Mouse (Mus musculus) embryonic facial prominence, embryonic 11.5 days (tissue): Measurements from ENCODE around the gene St5. TPM values are rescaled to one million over a fixed set of nuclear protein-coding genes. Genes with fewer than 3 reads are reported as not detected.

Experiments used
- ATAC-seq: fragments of 200-750 bp; cut with Nextera tagmentation; replicated peaks from 2 replicates; pipeline ENCODE4 v1.8.0; 2017; ENCODE audit warnings: low read depth; ENCODE audit not compliant: insufficient number of reproducible peaks, low FRiP score, low TSS enrichment
- DNase-seq: peaks from one replicate; pipeline ENCODE4 v3.0.0-alpha.2; 2015; ENCODE audit warnings: low spot score
- H3K27ac ChIP-seq: fragments of 300-500 bp; sonication (generic); replicated peaks from 2 replicates; pipeline ENCODE4 v1.5.1; 2014; ENCODE audit warnings: mild to moderate bottlenecking, low read depth, low read length, control low read depth
- H3K27me3 ChIP-seq: fragments of 300-500 bp; sonication (generic); 2 replicates; pipeline ENCODE4 v1.6.1; 2014; ENCODE audit warnings: mild to moderate bottlenecking, low read length, moderate library complexity, mixed read lengths; ENCODE audit not compliant: control insufficient read depth, insufficient read depth
- H3K36me3 ChIP-seq: fragments of 300-500 bp; sonication (generic); replicated peaks from 2 replicates; pipeline ENCODE4 v1.6.1; 2014; ENCODE audit warnings: low read depth, mild to moderate bottlenecking, low read length, moderate library complexity, mixed read lengths; ENCODE audit not compliant: control insufficient read depth, insufficient read depth
- H3K4me1 ChIP-seq: fragments of 300-500 bp; sonication (generic); 2 replicates; pipeline ENCODE4 v1.6.1; 2014; ENCODE audit warnings: low read length, mixed read lengths; ENCODE audit not compliant: control insufficient read depth, insufficient read depth
- H3K4me2 ChIP-seq: fragments of 300-500 bp; sonication (generic); 2 replicates; pipeline ENCODE4 v1.6.1; 2014; ENCODE audit warnings: low read depth, mild to moderate bottlenecking, control low read depth, low read length, moderate library complexity
- H3K4me3 ChIP-seq: fragments of 300-500 bp; sonication (generic); 2 replicates; pipeline ENCODE4 v1.5.1; 2014; ENCODE audit warnings: low read depth, low read length, control low read depth
- H3K9ac ChIP-seq: fragments of 300-500 bp; sonication (generic); replicated peaks from 2 replicates; pipeline ENCODE4 v1.6.1; 2014; ENCODE audit warnings: mild to moderate bottlenecking, control low read depth, low read length
- H3K9me3 ChIP-seq: fragments of 300-500 bp; sonication (generic); replicated peaks from 2 replicates; pipeline ENCODE4 v1.6.1; 2016; ENCODE audit warnings: mild to moderate bottlenecking, low read length, inconsistent platforms, mixed read lengths; ENCODE audit not compliant: control insufficient read depth
- WGBS: fragments of 180-500 bp; shearing (Covaris S2); extraction: QIAGEN DNeasy Blood & Tissue Kit; methylation state at CpG from one replicate; pipeline ENCODE4 v1.1.7; 2014; 5-methylcytosine and 5-hydroxymethylcytosine counted together
- polyA plus RNA-seq: library from polyadenylated mRNA; unstranded; fragments of >200 nt; fragmentation: Nextera tagmentation; extraction: Ambion mirVana; gene quantifications from 2 replicates; pipeline ENCODE4 v1.2.1, GENCODE M21; 2014

The St5 gene
- polyA plus RNA-seq, 1 experiment from 2014 or later, result 37.7 TPM

DNA sequence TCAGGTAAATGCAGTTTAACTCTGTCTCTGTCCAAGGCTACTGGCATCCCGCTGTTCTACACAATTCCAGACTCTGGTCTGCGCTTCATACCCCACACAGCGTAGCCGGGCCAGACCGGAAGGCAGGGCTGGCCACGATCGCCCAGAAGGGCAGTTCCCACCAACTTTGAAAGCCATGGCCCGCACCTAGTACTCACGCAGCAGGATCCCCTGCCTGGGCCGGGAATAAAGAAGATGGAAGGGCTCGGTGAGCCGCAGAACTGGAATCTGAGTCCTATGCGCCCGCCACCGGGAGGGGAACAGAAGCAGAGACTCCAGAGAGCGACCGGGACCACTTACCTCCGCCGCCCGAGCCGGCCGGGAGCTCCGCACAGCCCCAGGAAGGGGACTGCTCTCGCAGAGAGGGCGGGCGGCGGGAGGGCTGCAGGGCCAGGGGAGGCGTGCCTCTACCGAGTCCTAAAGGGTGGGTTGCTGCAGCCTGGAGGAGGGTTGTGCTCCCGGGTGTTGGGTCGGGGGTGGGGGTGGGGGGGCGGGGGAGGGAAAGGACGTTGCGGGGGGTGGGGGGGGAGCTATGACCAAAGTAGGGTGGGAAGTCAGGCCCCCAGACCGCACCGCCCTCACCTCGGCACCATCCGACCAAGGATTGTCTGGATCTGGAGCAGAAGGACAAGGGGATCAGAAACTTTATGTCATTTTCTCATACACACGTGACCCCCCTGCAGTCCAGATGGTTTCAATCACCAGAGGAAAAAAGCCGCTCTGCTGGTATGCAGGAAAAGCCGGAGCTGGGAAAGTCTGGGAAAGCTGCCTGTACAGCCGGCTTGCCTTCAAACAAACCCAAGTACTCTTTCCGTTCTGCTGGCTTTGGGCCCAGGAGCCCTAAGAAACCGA, 31.6 kb downstream of the St5 start:
- WGBS, result under 1% methylated on average over 34 of the region's 44 CpGs
- DNase-seq, result peak; percentile 96
- H3K9ac ChIP-seq, result peak overlapping the region; percentile 91
- peak overlapping the region; percentile 68 for H3K4me2 ChIP-seq
- H3K27ac ChIP-seq, result peak overlapping the region; percentile 98
- no peaks in the 10 kb centered on the region for H3K27me3 ChIP-seq
- no peaks in the 10 kb centered on the region; the same call in 1 of the 2 replicates for H3K4me1 ChIP-seq
- H3K4me3 ChIP-seq, result peak overlapping the region; percentile 76
- ATAC-seq, result peak; percentile 98
- H3K36me3 ChIP-seq, result no peaks in the 10 kb centered on the region
- H3K9me3 ChIP-seq, result no peaks in the 10 kb centered on the region

DNA sequence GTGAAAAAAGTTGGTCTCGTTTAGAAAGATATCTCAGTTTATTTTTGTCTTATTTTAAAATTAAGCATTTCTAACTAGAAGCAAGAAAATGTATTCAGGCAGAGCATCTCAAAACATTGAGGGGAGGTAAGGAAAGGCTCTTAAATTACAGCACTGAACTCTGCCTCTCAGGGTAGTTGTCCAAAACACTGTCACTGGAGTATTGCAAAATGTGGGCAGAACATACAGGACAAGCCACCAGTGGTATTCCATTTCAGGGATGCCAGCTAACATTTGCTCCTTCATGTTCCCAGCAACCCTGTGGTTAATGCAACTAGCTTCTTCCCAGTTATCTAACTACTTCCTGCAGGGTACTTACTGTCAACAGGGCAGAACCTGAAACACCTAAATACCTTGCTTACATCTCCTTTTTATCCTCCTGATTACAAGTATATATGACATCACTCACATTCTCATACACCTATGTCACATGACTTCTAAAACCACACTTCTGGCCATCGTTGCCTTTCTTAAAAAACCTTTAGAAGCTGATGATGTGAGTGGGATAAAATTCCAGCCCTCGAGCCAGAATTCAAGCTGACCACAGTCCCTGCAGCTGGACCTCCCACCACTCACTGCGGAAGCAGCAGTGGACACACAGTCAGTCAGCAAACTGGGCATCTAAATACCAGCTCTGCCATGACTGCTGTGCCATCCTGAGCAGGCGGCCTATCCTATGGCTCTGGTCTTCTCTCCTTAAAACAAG, 33.8 kb downstream of the St5 start:
- Histone ChIP-seq H3K36me3 (no peaks in the 10 kb centered on the region), H3K27ac (no peak overlapping the region), H3K4me1 (no peaks in the 10 kb centered on the region; the same call in 1 of the 2 replicates), H3K4me2 (no peak overlapping the region), H3K9ac (no peak overlapping the region), H3K4me3 (no peak overlapping the region), H3K27me3 (no peaks in the 10 kb centered on the region), H3K9me3 (no peaks in the 10 kb centered on the region)
- ATAC-seq (no peak), DNase-seq (no peak)
- 71% methylated on average over 5 of the region's 5 CpGs for WGBS

DNA sequence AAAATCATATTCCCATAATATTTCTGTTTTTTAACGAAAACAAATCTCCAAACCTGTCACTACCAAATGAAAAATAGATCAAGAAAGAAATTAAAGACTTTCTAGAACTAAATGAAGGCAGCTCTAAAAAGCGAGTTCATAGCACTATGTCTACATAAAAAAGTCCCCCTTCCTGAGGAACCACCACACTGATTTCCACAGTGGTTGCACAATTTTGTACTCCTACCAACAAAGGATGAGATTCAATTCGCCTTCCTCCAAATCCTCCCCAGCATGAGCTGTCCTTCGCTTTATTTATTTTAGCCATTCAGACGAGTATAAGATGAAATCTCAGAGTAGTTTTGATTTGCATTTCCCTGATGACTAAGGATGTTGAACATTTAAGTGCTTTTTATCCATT, 36.7 kb downstream of the St5 start:
- WGBS, result 80% methylated on average over 5 of the region's 5 CpGs

DNA sequence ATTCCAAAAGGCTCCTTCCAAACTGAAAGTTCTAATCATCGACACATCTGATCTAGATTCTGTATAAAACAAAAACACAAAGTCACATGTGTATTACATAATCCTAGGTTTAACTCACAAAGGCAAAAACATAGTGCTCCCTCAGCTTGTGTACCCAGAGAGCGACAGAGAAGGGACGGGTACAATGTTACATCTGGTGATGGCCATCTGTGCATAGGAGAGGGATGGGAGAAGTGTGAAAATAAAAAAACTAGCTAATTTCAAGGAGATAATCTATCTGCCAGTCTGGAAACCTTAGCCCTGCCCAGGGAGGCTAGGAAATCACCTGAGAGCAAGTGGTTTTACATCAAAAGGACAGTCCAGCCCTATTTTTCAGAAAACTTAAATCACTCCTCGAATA, 40.8 kb downstream of the St5 start:
- H3K27me3 ChIP-seq, result no peaks in the 10 kb centered on the region
- H3K4me2 ChIP-seq, result no peak overlapping the region
- 73% methylated on average over 4 of the region's 4 CpGs for WGBS
- no peaks in the 10 kb centered on the region for H3K9me3 ChIP-seq
- no peaks in the 10 kb centered on the region for H3K36me3 ChIP-seq
- no peaks in the 10 kb centered on the region for H3K4me1 ChIP-seq
- no peak overlapping the region for H3K27ac ChIP-seq
- no peak overlapping the region for H3K4me3 ChIP-seq
- no peak for DNase-seq
- no peak for ATAC-seq
- H3K9ac ChIP-seq, result no peak overlapping the region

More for the DNA sequence above, 36.7 kb downstream of the St5 start:
- no peak overlapping the region for H3K4me3 ChIP-seq
- no peaks in the 10 kb centered on the region for H3K36me3 ChIP-seq
- H3K4me1 ChIP-seq, result no peaks in the 10 kb centered on the region; the same call in 1 of the 2 replicates
- no peaks in the 10 kb centered on the region for H3K27me3 ChIP-seq
- H3K9me3 ChIP-seq, result no peaks in the 10 kb centered on the region
- no peak overlapping the region for H3K9ac ChIP-seq
- no peak overlapping the region for H3K4me2 ChIP-seq
- no peak overlapping the region for H3K27ac ChIP-seq
- DNase-seq (no peak), ATAC-seq (no peak)

DNA sequence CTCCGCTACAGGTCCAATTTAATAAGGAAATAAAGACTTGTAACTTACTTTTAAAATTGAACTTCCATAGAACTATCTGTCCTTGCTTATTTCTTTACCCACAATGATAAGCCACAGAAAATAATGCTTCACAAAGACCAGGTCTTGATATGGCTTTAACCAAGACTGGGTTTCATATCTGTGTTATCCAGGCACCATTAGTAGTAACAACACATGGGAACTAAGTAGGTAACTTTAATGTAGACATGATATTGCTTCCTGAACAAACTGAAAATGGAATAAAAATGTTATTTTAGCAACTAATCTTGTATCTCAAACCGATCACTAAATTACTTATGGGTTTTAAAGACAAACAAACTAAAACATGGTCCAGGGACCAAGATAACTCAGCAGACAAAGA, 44.1 kb downstream of the St5 start:
- no peak for ATAC-seq
- H3K4me3 ChIP-seq, result no peak overlapping the region
- H3K9ac ChIP-seq, result no peak overlapping the region
- H3K9me3 ChIP-seq, result no peaks in the 10 kb centered on the region
- no peak for DNase-seq
- H3K27me3 ChIP-seq, result no peaks in the 10 kb centered on the region
- H3K4me2 ChIP-seq, result no peak overlapping the region
- no peaks in the 10 kb centered on the region for H3K36me3 ChIP-seq
- WGBS, result 92% methylated on average over 2 of the region's 2 CpGs
- no peak overlapping the region for H3K27ac ChIP-seq
- H3K4me1 ChIP-seq, result no peaks in the 10 kb centered on the region

DNA sequence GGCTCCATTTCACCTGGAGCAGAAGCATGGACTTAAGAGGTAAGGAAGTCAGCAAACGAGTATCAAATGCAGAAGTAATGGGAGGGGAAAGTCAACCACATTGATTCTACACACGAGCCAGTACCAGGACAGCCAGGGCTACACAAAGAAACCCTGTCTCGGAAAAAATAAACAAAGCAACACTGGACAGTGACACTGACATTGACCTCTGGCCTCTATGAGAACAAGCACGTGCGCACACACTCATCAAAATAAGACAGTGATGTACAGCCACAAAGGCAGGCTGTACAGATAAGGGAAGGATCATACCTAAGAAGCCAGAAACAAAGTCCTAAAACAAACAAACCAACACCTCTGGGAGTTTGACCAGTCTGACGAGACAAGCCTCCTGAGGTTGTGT, 45.5 kb downstream of the St5 start:
- no peak for ATAC-seq

DNA sequence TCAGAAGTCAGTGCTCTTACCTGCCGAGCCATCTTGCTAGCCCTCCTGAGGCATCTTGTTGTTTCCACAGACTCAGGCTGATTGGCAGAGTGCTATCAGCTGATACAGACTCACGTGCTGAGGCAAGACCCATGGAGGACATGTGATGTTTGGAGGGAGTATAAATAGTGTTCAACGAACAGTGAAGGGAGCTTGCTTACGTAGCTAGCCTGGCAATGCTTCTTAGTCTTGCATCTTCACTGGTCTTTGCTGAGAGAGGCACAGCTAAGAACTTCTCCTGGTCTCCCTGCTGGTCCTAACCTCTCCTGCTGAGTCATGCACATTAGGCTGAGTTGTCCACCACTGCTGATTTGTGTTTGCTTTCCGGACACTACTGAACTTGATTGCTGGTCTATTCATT, 48.5 kb downstream of the St5 start:
- 84% methylated on average over 5 of the region's 5 CpGs for WGBS
- no peaks in the 10 kb centered on the region for H3K4me1 ChIP-seq
- no peak overlapping the region for H3K4me3 ChIP-seq
- H3K9ac ChIP-seq, result no peak overlapping the region
- no peak overlapping the region for H3K27ac ChIP-seq
- ATAC-seq, result no peak
- H3K4me2 ChIP-seq, result no peak overlapping the region
- no peak for DNase-seq
- no peaks in the 10 kb centered on the region for H3K36me3 ChIP-seq
- H3K9me3 ChIP-seq, result no peaks in the 10 kb centered on the region
- H3K27me3 ChIP-seq, result no peaks in the 10 kb centered on the region

More for the DNA sequence above, 45.5 kb downstream of the St5 start:
- Histone ChIP-seq H3K27ac (no peak overlapping the region), H3K4me3 (no peak overlapping the region), H3K36me3 (no peaks in the 10 kb centered on the region), H3K27me3 (no peaks in the 10 kb centered on the region), H3K4me1 (no peaks in the 10 kb centered on the region), H3K4me2 (no peak overlapping the region), H3K9ac (no peak overlapping the region), H3K9me3 (no peaks in the 10 kb centered on the region)
- DNase-seq, result no peak
- WGBS, result 36% methylated on average over 6 of the region's 6 CpGs
